Mouse (Mus musculus): ENCODE data around the gene Gnptab. TPM values are rescaled to one million over a fixed set of nuclear protein-coding genes. Genes with fewer than 3 reads are reported as not detected.

Gnptab gene
- total and polyA plus RNA-seq, 3 experiments, result 2.7 to 50.8 (median 41.0) TPM

GRCm38 (mm10) chr10:88403021-88403420, 24.1 kb downstream of the Gnptab start:
- H3K9me3 ChIP-seq (replicated peaks), result no peaks in the 10 kb centered on the region
- TF ChIP-seq POLR2AphosphoS5 (IDR thresholded peaks at IDR 0.05; ENCODE audit: insufficient replicate concordance, low read depth, low read length) (no peak), CTCF (IDR thresholded peaks at IDR 0.05; ENCODE audit: low read depth, low read length) (no peak), GATA2 (IDR thresholded peaks at IDR 0.05; ENCODE audit: borderline replicate concordance, low read depth, low read length) (no peak), TAL1 (conservative IDR thresholded peaks at IDR 0.05; ENCODE audit: low read depth, low read length) (no peak), GATA1 (IDR thresholded peaks at IDR 0.05; ENCODE audit: borderline replicate concordance, low read length) (no peak)
- H3K27me3 ChIP-seq (ENCODE audit: insufficient read depth, low read length), result no peaks in the 10 kb centered on the region
- no peak overlapping the region for H3K4me3 ChIP-seq (ENCODE audit: low read depth, low read length)
- H3K4me1 ChIP-seq (ENCODE audit: insufficient read depth, low read depth, low read length), result peaks cover 30% of the 10 kb centered on the region
- H3K36me3 ChIP-seq (replicated peaks), result peaks cover 64% of the 10 kb centered on the region
- ATAC-seq (ENCODE audit: extremely low read depth, insufficient number of reproducible peaks, low FRiP score, poor library complexity, severe bottlenecking) (no peak), DNase-seq (ENCODE audit: low spot score) (no peak)

GRCm38 (mm10) chr10:88404220-88404619, 25.3 kb downstream of the Gnptab start:
- Histone ChIP-seq H3K27me3 (ENCODE audit: insufficient read depth, low read length) (no peaks in the 10 kb centered on the region), H3K9me3 (replicated peaks) (no peaks in the 10 kb centered on the region), H3K36me3 (replicated peaks) (peaks cover 64% of the 10 kb centered on the region), H3K4me1 (ENCODE audit: insufficient read depth, low read depth, low read length) (peaks cover 19% of the 10 kb centered on the region), H3K4me3 (ENCODE audit: low read depth, low read length) (no peak overlapping the region)
- no peak for ATAC-seq (ENCODE audit: extremely low read depth, insufficient number of reproducible peaks, low FRiP score, poor library complexity, severe bottlenecking)
- DNase-seq (ENCODE audit: low spot score), result no peak
- TF ChIP-seq POLR2AphosphoS5 (IDR thresholded peaks at IDR 0.05; ENCODE audit: insufficient replicate concordance, low read depth, low read length), result no peak
- TF ChIP-seq GATA2 (IDR thresholded peaks at IDR 0.05; ENCODE audit: borderline replicate concordance, low read depth, low read length), result no peak

GRCm38 (mm10) chr10:88405812-88406211, 26.9 kb downstream of the Gnptab start:
- no peak for TF ChIP-seq CTCF (IDR thresholded peaks at IDR 0.05; ENCODE audit: low read depth, low read length)
- TF ChIP-seq TAL1 (conservative IDR thresholded peaks at IDR 0.05; ENCODE audit: low read depth, low read length), result no peak
- TF ChIP-seq GATA1 (IDR thresholded peaks at IDR 0.05; ENCODE audit: borderline replicate concordance, low read length), result no peak
- no peak for TF ChIP-seq GATA2 (IDR thresholded peaks at IDR 0.05; ENCODE audit: borderline replicate concordance, low read depth, low read length)
- TF ChIP-seq POLR2AphosphoS5 (IDR thresholded peaks at IDR 0.05; ENCODE audit: insufficient replicate concordance, low read depth, low read length), result no peak
- Histone ChIP-seq H3K36me3 (replicated peaks) (peaks cover 61% of the 10 kb centered on the region), H3K9me3 (replicated peaks) (no peaks in the 10 kb centered on the region), H3K27me3 (ENCODE audit: insufficient read depth, low read length) (no peaks in the 10 kb centered on the region), H3K4me3 (ENCODE audit: low read depth, low read length) (no peak overlapping the region), H3K4me1 (ENCODE audit: insufficient read depth, low read depth, low read length) (peaks cover 14% of the 10 kb centered on the region; the same call in 1 of the 2 replicates)
- no peak for DNase-seq (ENCODE audit: low spot score)
- ATAC-seq (ENCODE audit: extremely low read depth, insufficient number of reproducible peaks, low FRiP score, poor library complexity, severe bottlenecking), result no peak

- Histone ChIP-seq H3K27me3 (ENCODE audit: insufficient read depth, low read length) (no peaks in the 10 kb centered on the region), H3K9me3 (replicated peaks) (no peaks in the 10 kb centered on the region), H3K36me3 (replicated peaks) (peaks cover 70% of the 10 kb centered on the region), H3K4me1 (ENCODE audit: insufficient read depth, low read depth, low read length) (peaks cover 14% of the 10 kb centered on the region; the same call in 1 of the 2 replicates), H3K4me3 (ENCODE audit: low read depth, low read length) (no peak overlapping the region)
- ATAC-seq (ENCODE audit: extremely low read depth, insufficient number of reproducible peaks, low FRiP score, poor library complexity, severe bottlenecking), result no peak
- DNase-seq (ENCODE audit: low spot score), result no peak
- TF ChIP-seq GATA1 (IDR thresholded peaks at IDR 0.05; ENCODE audit: borderline replicate concordance, low read length) (no peak), GATA2 (IDR thresholded peaks at IDR 0.05; ENCODE audit: borderline replicate concordance, low read depth, low read length) (no peak), POLR2AphosphoS5 (IDR thresholded peaks at IDR 0.05; ENCODE audit: insufficient replicate concordance, low read depth, low read length) (no peak), TAL1 (conservative IDR thresholded peaks at IDR 0.05; ENCODE audit: low read depth, low read length) (no peak), CTCF (IDR thresholded peaks at IDR 0.05; ENCODE audit: low read depth, low read length) (no peak)
Observed at GRCm38 (mm10) chr10:88407875-88408631, 29.1 kb downstream of the Gnptab start.

GRCm38 (mm10) chr10:88409751-88410150, 30.8 kb downstream of the Gnptab start:
- Histone ChIP-seq H3K4me1 (ENCODE audit: insufficient read depth, low read depth, low read length) (peaks cover 14% of the 10 kb centered on the region; the same call in 1 of the 2 replicates), H3K27me3 (ENCODE audit: insufficient read depth, low read length) (no peaks in the 10 kb centered on the region), H3K9me3 (replicated peaks) (no peaks in the 10 kb centered on the region), H3K36me3 (replicated peaks) (peaks cover 74% of the 10 kb centered on the region), H3K4me3 (ENCODE audit: low read depth, low read length) (no peak overlapping the region)
- DNase-seq (ENCODE audit: low spot score), result no peak
- ATAC-seq (ENCODE audit: extremely low read depth, insufficient number of reproducible peaks, low FRiP score, poor library complexity, severe bottlenecking), result no peak
- TF ChIP-seq GATA2 (IDR thresholded peaks at IDR 0.05; ENCODE audit: borderline replicate concordance, low read depth, low read length) (no peak), CTCF (IDR thresholded peaks at IDR 0.05; ENCODE audit: low read depth, low read length) (no peak), POLR2AphosphoS5 (IDR thresholded peaks at IDR 0.05; ENCODE audit: insufficient replicate concordance, low read depth, low read length) (no peak), GATA1 (IDR thresholded peaks at IDR 0.05; ENCODE audit: borderline replicate concordance, low read length) (no peak), TAL1 (conservative IDR thresholded peaks at IDR 0.05; ENCODE audit: low read depth, low read length) (no peak)

GRCm38 (mm10) chr10:88412290-88412995, 33.5 kb downstream of the Gnptab start:
- TF ChIP-seq TAL1 (conservative IDR thresholded peaks at IDR 0.05; ENCODE audit: low read depth, low read length) (no peak), GATA1 (IDR thresholded peaks at IDR 0.05; ENCODE audit: borderline replicate concordance, low read length) (no peak), POLR2AphosphoS5 (IDR thresholded peaks at IDR 0.05; ENCODE audit: insufficient replicate concordance, low read depth, low read length) (no peak), CTCF (IDR thresholded peaks at IDR 0.05; ENCODE audit: low read depth, low read length) (no peak), GATA2 (IDR thresholded peaks at IDR 0.05; ENCODE audit: borderline replicate concordance, low read depth, low read length) (no peak)
- no peak for ATAC-seq (ENCODE audit: extremely low read depth, insufficient number of reproducible peaks, low FRiP score, poor library complexity, severe bottlenecking)

More at GRCm38 (mm10) chr10:88412290-88412995, 33.5 kb downstream of the Gnptab start:
- Histone ChIP-seq H3K27me3 (ENCODE audit: insufficient read depth, low read length) (no peaks in the 10 kb centered on the region), H3K9me3 (replicated peaks) (no peaks in the 10 kb centered on the region), H3K36me3 (replicated peaks) (peaks cover 74% of the 10 kb centered on the region), H3K4me3 (ENCODE audit: low read depth, low read length) (no peak overlapping the region), H3K4me1 (ENCODE audit: insufficient read depth, low read depth, low read length) (peaks cover 7% of the 10 kb centered on the region; the same call in 1 of the 2 replicates)
- no peak for DNase-seq (ENCODE audit: low spot score)

Measured in G1E (cell line).